Mouse (Mus musculus): ENCODE data around the gene Srcin1. TPM values are rescaled to one million over a fixed set of nuclear protein-coding genes. Genes with fewer than 3 reads are reported as not detected.

Gene Srcin1
- polyA plus RNA-seq, 1 experiment, result 0.03 TPM

- Histone ChIP-seq H3K9me3 (no peaks in the 10 kb centered on the region), H3K27me3 (replicated peaks) (peaks cover 95% of the 10 kb centered on the region), H3K36me3 (replicated peaks; ENCODE audit: low read length) (no peaks in the 10 kb centered on the region), H3K4me1 (peaks cover 63% of the 10 kb centered on the region), H3K4me3 (replicated peaks) (peak overlapping the region; percentile 59)
- TF ChIP-seq GATA1 (IDR thresholded peaks at IDR 0.05; ENCODE audit: borderline replicate concordance, low read length), result no peak
Observed at GRCm38 (mm10) chr11:97536083-97536747, 39.8 kb downstream of the Srcin1 start.

GRCm38 (mm10) chr11:97535660-97536059, 40.3 kb downstream of the Srcin1 start:
- Histone ChIP-seq H3K4me1 (peaks cover 69% of the 10 kb centered on the region), H3K27me3 (replicated peaks) (peaks cover 95% of the 10 kb centered on the region), H3K36me3 (replicated peaks; ENCODE audit: low read length) (no peaks in the 10 kb centered on the region), H3K4me3 (replicated peaks) (no peak overlapping the region), H3K9me3 (no peaks in the 10 kb centered on the region)
- TF ChIP-seq GATA1 (IDR thresholded peaks at IDR 0.05; ENCODE audit: borderline replicate concordance, low read length), result no peak
- TF ChIP-seq FLI1 (IDR thresholded peaks at IDR 0.05; ENCODE audit: low read length), result no peak

DNA sequence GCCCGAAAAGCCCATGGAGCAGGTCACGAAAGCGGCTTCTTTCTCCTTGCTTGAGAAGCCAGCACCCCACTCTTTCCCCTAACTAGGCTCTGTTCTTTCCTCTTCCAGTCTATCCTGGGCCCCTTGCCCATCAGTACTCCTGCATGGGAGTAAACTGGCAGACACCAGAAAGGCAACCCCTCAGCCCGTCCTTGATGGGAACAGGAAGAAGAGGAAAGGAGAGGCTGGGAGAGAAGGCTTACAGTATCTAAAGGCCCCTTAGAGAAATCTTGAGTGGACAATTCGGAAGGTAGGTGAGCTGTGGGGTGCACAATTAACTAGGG, 40.7 kb downstream of the Srcin1 start:
- TF ChIP-seq GATA1 (IDR thresholded peaks at IDR 0.05; ENCODE audit: borderline replicate concordance, low read length) (no peak), FLI1 (IDR thresholded peaks at IDR 0.05; ENCODE audit: low read length) (no peak)
- Histone ChIP-seq H3K4me1 (peaks cover 72% of the 10 kb centered on the region), H3K27me3 (replicated peaks) (peaks cover 95% of the 10 kb centered on the region), H3K4me3 (replicated peaks) (no peak overlapping the region), H3K36me3 (replicated peaks; ENCODE audit: low read length) (no peaks in the 10 kb centered on the region), H3K9me3 (no peaks in the 10 kb centered on the region)

GRCm38 (mm10) chr11:97534442-97535307, 41.3 kb downstream of the Srcin1 start:
- Histone ChIP-seq H3K36me3 (replicated peaks; ENCODE audit: low read length) (no peaks in the 10 kb centered on the region), H3K9me3 (no peaks in the 10 kb centered on the region), H3K4me1 (peaks cover 70% of the 10 kb centered on the region), H3K4me3 (replicated peaks) (peak overlapping the region; percentile 67), H3K27me3 (replicated peaks) (peaks cover 96% of the 10 kb centered on the region)
- TF ChIP-seq GATA1 (IDR thresholded peaks at IDR 0.05; ENCODE audit: borderline replicate concordance, low read length) (no peak), FLI1 (IDR thresholded peaks at IDR 0.05; ENCODE audit: low read length) (no peak)

GRCm38 (mm10) chr11:97533653-97534052, 42.3 kb downstream of the Srcin1 start:
- Histone ChIP-seq H3K36me3 (replicated peaks; ENCODE audit: low read length) (no peaks in the 10 kb centered on the region), H3K4me3 (replicated peaks) (no peak overlapping the region), H3K9me3 (no peaks in the 10 kb centered on the region), H3K4me1 (peaks cover 69% of the 10 kb centered on the region), H3K27me3 (replicated peaks) (peaks cover 96% of the 10 kb centered on the region)
- TF ChIP-seq GATA1 (IDR thresholded peaks at IDR 0.05; ENCODE audit: borderline replicate concordance, low read length) (no peak), FLI1 (IDR thresholded peaks at IDR 0.05; ENCODE audit: low read length) (no peak)

GRCm38 (mm10) chr11:97532950-97533582, 42.9 kb downstream of the Srcin1 start:
- peaks cover 99% of the 10 kb centered on the region for H3K27me3 ChIP-seq (replicated peaks)
- TF ChIP-seq FLI1 (IDR thresholded peaks at IDR 0.05; ENCODE audit: low read length) (no peak), GATA1 (IDR thresholded peaks at IDR 0.05; ENCODE audit: borderline replicate concordance, low read length) (no peak)
- no peaks in the 10 kb centered on the region for H3K36me3 ChIP-seq (replicated peaks; ENCODE audit: low read length)
- H3K4me3 ChIP-seq (replicated peaks), result peak overlapping the region; percentile 92
- no peaks in the 10 kb centered on the region for H3K9me3 ChIP-seq
- peaks cover 69% of the 10 kb centered on the region for H3K4me1 ChIP-seq

DNA sequence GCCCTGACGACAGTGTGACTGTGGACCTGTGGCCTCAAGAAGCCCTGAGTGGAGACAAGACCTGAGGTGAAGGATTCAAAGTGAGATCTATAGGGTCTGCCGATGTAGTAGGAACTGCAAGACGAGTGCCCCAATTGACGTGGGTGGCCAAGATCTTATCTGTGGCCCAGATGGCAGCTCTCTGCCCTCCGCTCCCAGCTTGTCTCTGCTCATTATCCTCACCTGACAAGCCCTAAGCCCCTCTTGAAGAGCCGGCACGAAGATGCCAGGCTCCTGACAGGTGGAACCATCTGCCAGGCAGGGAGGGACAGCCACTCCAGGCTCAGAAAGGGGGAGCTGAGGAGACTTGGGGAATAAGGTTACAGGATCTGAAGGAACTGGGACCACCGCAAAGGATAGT, 43.6 kb downstream of the Srcin1 start:
- peak overlapping the region; percentile 92 for H3K4me3 ChIP-seq (replicated peaks)
- H3K27me3 ChIP-seq (replicated peaks), result peaks cover 99% of the 10 kb centered on the region

DNA sequence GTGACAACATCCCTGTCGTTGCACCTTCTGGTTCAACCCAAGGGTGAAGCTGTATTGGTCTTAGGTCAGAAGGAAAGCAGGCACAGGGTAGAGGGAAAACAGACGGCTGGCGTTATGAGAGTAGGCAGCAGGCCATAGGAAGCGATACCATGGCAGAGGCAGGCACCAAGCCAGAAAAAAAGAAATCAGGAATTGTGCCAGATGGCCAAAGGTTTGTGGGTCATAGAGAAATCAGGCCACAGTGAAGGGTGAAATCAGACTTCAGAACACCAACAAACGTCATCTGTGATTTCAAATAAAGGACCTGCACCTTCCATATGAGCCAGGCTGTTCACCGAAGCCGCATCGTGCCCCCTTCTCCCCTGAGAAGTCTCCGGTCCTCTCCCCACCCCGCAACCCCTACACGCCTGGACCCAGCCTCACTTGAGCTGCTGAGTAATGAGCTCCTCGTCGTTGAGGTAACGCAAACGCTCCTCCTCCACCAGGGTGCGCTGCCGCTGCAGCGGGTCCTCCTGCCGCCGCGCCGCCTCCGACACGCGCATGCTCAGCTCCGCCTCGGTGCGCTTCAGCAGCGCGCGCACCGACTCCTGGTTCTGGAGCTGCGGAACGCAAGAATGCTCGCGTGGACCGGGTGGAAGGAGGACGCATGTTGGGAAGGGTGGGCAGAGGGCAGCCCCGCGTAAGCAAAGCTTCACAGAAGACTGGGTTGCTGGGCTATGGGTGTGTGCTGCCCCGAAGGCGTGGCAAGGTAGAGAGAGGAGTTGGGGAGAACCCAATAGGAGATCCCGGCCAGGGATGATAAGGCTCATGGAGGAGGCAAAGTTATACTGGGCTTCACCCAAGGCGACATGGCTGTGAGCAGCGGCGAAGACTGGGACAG, 44.4 kb downstream of the Srcin1 start:
- peak overlapping the region; percentile 92 for H3K4me3 ChIP-seq (replicated peaks)
- H3K4me1 ChIP-seq, result peaks cover 58% of the 10 kb centered on the region
- TF ChIP-seq GATA1 (IDR thresholded peaks at IDR 0.05; ENCODE audit: borderline replicate concordance, low read length) (no peak), FLI1 (IDR thresholded peaks at IDR 0.05; ENCODE audit: low read length) (no peak)
- H3K27me3 ChIP-seq (replicated peaks), result peaks cover 95% of the 10 kb centered on the region
- H3K9me3 ChIP-seq, result no peaks in the 10 kb centered on the region
- H3K36me3 ChIP-seq (replicated peaks; ENCODE audit: low read length), result no peaks in the 10 kb centered on the region

More for the DNA sequence above, 43.6 kb downstream of the Srcin1 start:
- Histone ChIP-seq H3K9me3 (no peaks in the 10 kb centered on the region), H3K36me3 (replicated peaks; ENCODE audit: low read length) (no peaks in the 10 kb centered on the region), H3K4me1 (peaks cover 66% of the 10 kb centered on the region)
- TF ChIP-seq FLI1 (IDR thresholded peaks at IDR 0.05; ENCODE audit: low read length) (no peak), GATA1 (IDR thresholded peaks at IDR 0.05; ENCODE audit: borderline replicate concordance, low read length) (no peak)

DNA sequence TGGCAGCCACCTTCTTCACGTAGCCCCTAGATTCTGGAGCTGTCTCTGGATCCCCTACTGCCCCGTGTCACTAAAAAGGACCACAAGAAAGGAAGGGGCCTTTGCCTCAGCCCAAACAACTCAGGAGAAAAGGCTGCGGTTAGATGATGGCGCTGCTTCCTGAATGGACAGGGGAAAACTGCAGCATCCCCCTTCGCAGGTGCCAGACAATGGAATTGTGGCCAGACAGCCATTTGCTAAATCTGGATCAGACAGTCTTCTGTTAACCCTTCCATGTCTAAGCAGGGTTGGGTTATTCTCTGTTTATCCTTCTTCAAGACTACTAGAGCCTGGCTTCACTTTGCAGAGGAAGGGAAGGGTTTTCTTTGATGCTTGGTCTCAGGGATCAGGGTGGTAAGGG, 45.0 kb downstream of the Srcin1 start:
- no peak for TF ChIP-seq GATA1 (IDR thresholded peaks at IDR 0.05; ENCODE audit: borderline replicate concordance, low read length)
- TF ChIP-seq FLI1 (IDR thresholded peaks at IDR 0.05; ENCODE audit: low read length), result no peak
- Histone ChIP-seq H3K4me3 (replicated peaks) (no peak overlapping the region), H3K36me3 (replicated peaks; ENCODE audit: low read length) (no peaks in the 10 kb centered on the region), H3K4me1 (peaks cover 52% of the 10 kb centered on the region), H3K27me3 (replicated peaks) (peaks cover 95% of the 10 kb centered on the region), H3K9me3 (no peaks in the 10 kb centered on the region)
